Mouse (Mus musculus) midbrain, embryonic 16.5 days (tissue): ENCODE results near the gene Cic. TPM values are rescaled to one million over a fixed set of nuclear protein-coding genes. Genes with fewer than 3 reads are reported as not detected.
"Not testable (repeated sequence)": the region's sequence is repeated elsewhere in the genome, so short reads cannot be mapped to it uniquely, and the experiment has no call there.

Experiments used
- ATAC-seq: fragments of 200-750 bp; cut with Nextera tagmentation; 2 replicates; pipeline ENCODE4 v1.8.0; 2017; ENCODE audit warnings: moderate TSS enrichment
- H3K27ac ChIP-seq: fragments of 300-500 bp; sonication (generic); 2 replicates; pipeline ENCODE4 v1.5.1; 2014; ENCODE audit warnings: mild to moderate bottlenecking, low read length, mixed read lengths
- H3K27me3 ChIP-seq: fragments of 300-500 bp; sonication (generic); 2 replicates; pipeline ENCODE4 v1.6.1; 2014; ENCODE audit warnings: low read depth, low read length, mixed read lengths; ENCODE audit not compliant: control insufficient read depth, insufficient read depth
- H3K36me3 ChIP-seq: fragments of 300-500 bp; sonication (generic); 2 replicates; pipeline ENCODE4 v1.6.1; 2014; ENCODE audit warnings: mild to moderate bottlenecking, low read length, moderate library complexity, mixed read lengths; ENCODE audit not compliant: control insufficient read depth, insufficient read depth
- H3K4me1 ChIP-seq: fragments of 300-500 bp; sonication (generic); 2 replicates; pipeline ENCODE4 v1.6.1; 2014; ENCODE audit warnings: mild to moderate bottlenecking, low read length, mixed read lengths; ENCODE audit not compliant: control insufficient read depth, insufficient read depth
- H3K4me2 ChIP-seq: fragments of 300-500 bp; sonication (generic); 2 replicates; pipeline ENCODE4 v1.6.1; 2014; ENCODE audit warnings: mild to moderate bottlenecking, low read length, mixed read lengths
- H3K4me3 ChIP-seq: fragments of 300-500 bp; sonication (generic); 2 replicates; pipeline ENCODE4 v1.5.1; 2014; ENCODE audit warnings: low read depth, mild to moderate bottlenecking, low read length, moderate library complexity, mixed read lengths
- H3K9ac ChIP-seq: fragments of 300-500 bp; sonication (generic); 2 replicates; pipeline ENCODE4 v1.6.1; 2014; ENCODE audit warnings: low read depth, low read length, mixed read lengths
- H3K9me3 ChIP-seq: fragments of 300-500 bp; sonication (generic); replicated peaks from 2 replicates; pipeline ENCODE4 v1.6.1; 2014; ENCODE audit warnings: mild to moderate bottlenecking, low read length, mixed read lengths; ENCODE audit not compliant: control insufficient read depth, poor library complexity, severe bottlenecking
- WGBS: fragments of 180-500 bp; shearing (Covaris S2); extraction: QIAGEN DNeasy Blood & Tissue Kit; methylation state at CpG from one replicate; pipeline ENCODE4 v1.1.7; 2014; 5-methylcytosine and 5-hydroxymethylcytosine counted together
- polyA plus RNA-seq: library from polyadenylated mRNA; unstranded; fragments of >200 nt; fragmentation: Nextera tagmentation; extraction: Ambion mirVana; gene quantifications from 2 replicates; pipeline ENCODE4 v1.2.1, GENCODE M21; 2015

Gene Cic
- polyA plus RNA-seq, 1 experiment from 2014 or later: 33.8 TPM

DNA sequence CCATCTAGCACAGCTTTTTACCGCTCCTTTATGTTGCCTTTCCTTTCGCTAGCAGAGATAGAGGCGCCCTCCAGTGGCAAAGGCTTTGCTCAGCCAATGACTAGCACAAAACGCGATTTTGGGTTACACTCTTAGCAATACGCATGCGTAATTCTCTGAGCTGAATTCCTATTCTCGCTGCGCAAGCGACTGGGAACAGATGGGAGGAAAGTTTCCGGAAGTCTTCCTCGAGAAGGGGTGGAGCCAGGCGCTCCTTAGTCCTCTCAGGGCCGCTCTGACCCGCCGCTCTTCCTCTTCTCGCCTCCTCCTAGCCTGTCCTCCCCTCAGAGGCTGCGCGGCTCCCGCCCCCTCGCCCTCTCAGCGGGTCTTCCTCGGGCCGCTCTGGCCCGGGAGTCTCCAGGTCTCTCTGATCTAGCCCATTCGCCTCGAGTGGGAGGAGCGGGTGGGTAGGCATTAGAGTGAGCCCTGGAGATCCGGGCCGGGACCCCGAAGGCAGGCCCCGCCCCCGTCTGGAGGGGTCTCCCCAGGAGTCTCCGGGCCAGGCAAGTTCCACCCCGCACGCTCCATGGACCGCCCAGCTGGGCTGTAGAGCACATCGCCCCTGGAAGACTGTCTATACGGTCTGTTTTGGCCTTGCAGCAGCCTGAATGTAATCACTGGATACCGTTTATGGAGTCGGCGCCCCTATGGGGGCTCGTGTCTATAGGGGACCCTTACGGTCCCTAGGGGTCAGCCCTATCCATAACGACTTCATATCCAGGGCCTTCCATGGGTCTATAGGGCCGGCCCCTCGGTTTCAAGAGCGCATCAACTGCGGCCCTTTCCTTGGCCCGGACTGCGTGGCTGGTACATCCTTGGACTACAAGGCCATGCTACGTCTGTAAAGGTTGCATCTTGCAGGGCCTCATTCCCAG is 49.3 kb downstream of the Cic start, which contains the start of gene Megf8:
TSS of gene Megf8 (plus strand) at position 633 of the 914 bp plus-strand sequence.
- peak within 1 kb of the TSS; percentile 100 for H3K4me2 ChIP-seq
- peak within 1 kb of the TSS; percentile 90 for H3K27ac ChIP-seq
- peaks cover 26% of the 10 kb centered on the region for H3K27me3 ChIP-seq
- peak within 1 kb of the TSS; percentile 76 for H3K4me3 ChIP-seq
- H3K4me1 ChIP-seq: peaks cover 42% of the 10 kb centered on the region
- H3K36me3 ChIP-seq: peaks cover 6% of the 10 kb centered on the region; the same call in 1 of the 2 replicates
- WGBS: under 1% methylated on average over 52 of the region's 52 CpGs
- peak within 1 kb of the TSS; percentile 93 for H3K9ac ChIP-seq
- peak; percentile 99 for ATAC-seq
- no peaks in the 10 kb centered on the region for H3K9me3 ChIP-seq

DNA sequence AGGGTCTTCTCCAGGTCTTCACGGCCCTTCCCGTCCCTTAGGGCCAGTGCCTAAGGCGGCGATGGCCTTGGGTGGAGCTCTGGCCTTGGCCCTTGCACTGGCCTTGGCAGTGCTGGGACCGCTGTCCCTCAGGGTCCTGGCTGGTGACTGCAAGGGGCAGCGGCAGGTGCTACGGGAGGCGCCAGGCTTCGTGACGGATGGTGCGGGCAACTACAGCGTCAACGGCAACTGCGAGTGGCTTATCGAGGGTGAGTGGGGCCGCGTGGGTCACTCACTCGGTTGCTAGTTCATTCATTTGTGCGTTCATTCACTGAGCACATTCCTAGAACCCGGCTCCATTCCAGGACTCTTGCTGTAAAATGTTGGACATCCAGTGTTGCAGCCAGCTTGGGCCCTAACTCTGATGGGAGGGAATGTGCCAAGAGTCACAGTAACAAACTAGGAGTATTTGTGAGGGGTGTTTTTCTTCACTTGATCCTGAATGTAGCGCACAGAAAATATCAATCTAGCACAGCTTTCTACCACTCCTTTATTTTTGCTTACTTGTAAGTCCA is 50.0 kb downstream of the Cic start:
- Histone ChIP-seq H3K4me2 (peak overlapping the region; percentile 100), H3K36me3 (peaks cover 5% of the 10 kb centered on the region; the same call in 1 of the 2 replicates), H3K27ac (peak overlapping the region; percentile 90), H3K9me3 (no peaks in the 10 kb centered on the region), H3K4me3 (peak overlapping the region; percentile 76), H3K4me1 (peaks cover 47% of the 10 kb centered on the region), H3K27me3 (peaks cover 18% of the 10 kb centered on the region), H3K9ac (peak overlapping the region; percentile 93)
- no peak; the same call in 1 of the 2 replicates for ATAC-seq
- 10% methylated on average over 21 of the region's 21 CpGs for WGBS

DNA sequence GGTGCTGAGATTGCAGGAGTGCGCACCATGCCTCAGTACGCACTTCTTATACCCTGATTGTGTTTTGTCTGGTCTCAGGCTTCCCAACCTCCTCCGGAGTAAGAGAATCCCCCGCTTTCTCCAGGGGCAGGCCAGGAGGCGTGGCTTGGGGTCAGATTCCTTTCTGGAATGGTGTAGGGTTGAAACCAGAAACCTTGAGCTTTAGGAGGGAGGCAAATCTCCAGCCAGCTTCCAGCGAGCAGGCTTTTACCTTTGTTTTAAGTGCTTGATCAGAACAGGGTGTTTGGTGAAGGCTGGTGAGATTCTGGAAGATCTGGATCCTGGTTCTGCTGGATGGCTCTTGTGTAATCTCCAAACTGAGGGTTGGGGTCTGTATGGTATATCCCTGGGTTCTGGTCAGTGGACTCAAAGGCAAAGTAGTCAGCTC is 54.6 kb downstream of the Cic start:
- WGBS: 11% methylated on average over 6 of the region's 6 CpGs
- no peaks in the 10 kb centered on the region; the same call in 1 of the 2 replicates for H3K36me3 ChIP-seq

DNA sequence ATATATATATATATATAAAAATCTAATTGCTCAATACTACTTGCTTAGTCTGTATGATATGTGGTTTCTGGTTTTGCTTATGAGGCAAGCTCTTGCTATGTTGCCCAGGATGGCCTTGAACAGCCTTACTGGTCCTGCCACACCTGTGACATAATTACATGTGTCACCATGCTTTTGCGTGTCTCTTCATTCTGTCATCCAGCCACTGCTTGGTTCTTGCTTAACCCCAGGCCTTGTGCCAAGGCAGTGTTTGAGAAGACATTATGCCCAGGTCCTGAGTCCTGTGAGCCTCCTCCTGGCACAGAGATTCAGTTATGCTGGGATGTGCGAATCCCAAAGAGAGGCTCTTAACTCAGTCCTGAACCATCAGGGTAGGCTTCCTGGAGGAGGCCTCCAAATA is 55.7 kb downstream of the Cic start:
- ATAC-seq: no peak
- Histone ChIP-seq H3K27me3 (no peaks in the 10 kb centered on the region), H3K36me3 (no peaks in the 10 kb centered on the region; the same call in 1 of the 2 replicates), H3K9me3 (no peaks in the 10 kb centered on the region), H3K4me1 (peaks cover 23% of the 10 kb centered on the region), H3K27ac (no peak overlapping the region), H3K9ac (no peak overlapping the region), H3K4me2 (no peak overlapping the region), H3K4me3 (no peak overlapping the region)
- 92% methylated on average over 2 of the region's 2 CpGs for WGBS

More for the DNA sequence above, 54.6 kb downstream of the Cic start:
- no peak for ATAC-seq
- Histone ChIP-seq H3K4me3 (no peak overlapping the region), H3K4me1 (peaks cover 33% of the 10 kb centered on the region), H3K4me2 (peak overlapping the region; percentile 19), H3K27ac (peak overlapping the region; percentile 55; the same call in 1 of the 2 replicates), H3K9me3 (no peaks in the 10 kb centered on the region), H3K27me3 (no peaks in the 10 kb centered on the region), H3K9ac (0 out of 2 replicates have a peak overlapping the region, but pooled peaks have one; percentile 20)

DNA sequence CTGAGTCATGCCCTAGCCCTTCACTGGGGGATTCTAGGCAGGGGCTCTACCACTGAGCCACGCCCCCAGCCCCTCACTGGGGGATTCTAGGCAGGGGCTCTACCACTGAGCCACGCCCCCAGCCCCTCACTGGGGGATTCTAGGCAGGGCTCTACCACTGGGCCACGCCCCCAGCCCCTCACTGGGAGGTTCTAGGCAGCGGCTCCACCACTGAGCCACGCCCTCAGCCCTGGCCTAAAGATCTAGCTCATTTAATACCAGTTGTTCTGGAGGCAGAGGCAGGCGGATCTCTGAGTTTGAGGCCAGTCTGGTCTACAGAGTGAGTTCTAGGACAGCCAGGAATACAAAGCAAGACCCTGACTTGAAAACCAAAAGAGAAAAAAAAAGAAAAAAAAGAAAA is 57.9 kb downstream of the Cic start:
- ATAC-seq, H3K4me2 ChIP-seq, H3K9me3 ChIP-seq, H3K36me3 ChIP-seq, H3K27ac ChIP-seq, H3K27me3 ChIP-seq, H3K4me3 ChIP-seq, H3K9ac ChIP-seq: not testable (repeated sequence)
- H3K4me1 ChIP-seq: peaks cover 13% of the 10 kb centered on the region
- WGBS: 94% methylated on average over 5 of the region's 6 CpGs

DNA sequence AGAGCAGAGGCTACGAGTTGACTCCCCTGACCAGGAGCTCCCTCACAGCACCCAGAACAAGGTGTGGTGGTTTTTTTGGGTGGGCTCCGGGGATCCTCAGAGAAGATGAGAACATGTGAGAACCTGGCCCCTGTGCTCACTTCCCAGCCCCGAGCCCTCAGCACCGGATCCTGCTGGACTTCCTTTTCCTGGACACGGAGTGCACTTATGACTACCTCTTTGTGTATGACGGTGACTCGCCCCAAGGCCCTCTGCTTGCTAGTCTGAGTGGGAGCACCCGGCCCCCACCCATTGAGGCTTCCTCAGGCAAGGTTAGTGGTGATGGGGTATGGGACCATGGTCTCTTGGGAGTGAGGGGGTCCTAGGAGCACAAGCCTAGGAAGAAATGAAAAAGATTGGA is 58.7 kb downstream of the Cic start:
- no peak overlapping the region for H3K27ac ChIP-seq
- H3K27me3 ChIP-seq: no peaks in the 10 kb centered on the region
- H3K4me3 ChIP-seq: no peak overlapping the region
- H3K36me3 ChIP-seq: peaks cover 16% of the 10 kb centered on the region
- WGBS: 94% methylated on average over 8 of the region's 8 CpGs
- no peak for ATAC-seq
- no peak overlapping the region for H3K9ac ChIP-seq
- H3K4me1 ChIP-seq: peaks cover 10% of the 10 kb centered on the region
- H3K9me3 ChIP-seq: no peaks in the 10 kb centered on the region
- H3K4me2 ChIP-seq: no peak overlapping the region

DNA sequence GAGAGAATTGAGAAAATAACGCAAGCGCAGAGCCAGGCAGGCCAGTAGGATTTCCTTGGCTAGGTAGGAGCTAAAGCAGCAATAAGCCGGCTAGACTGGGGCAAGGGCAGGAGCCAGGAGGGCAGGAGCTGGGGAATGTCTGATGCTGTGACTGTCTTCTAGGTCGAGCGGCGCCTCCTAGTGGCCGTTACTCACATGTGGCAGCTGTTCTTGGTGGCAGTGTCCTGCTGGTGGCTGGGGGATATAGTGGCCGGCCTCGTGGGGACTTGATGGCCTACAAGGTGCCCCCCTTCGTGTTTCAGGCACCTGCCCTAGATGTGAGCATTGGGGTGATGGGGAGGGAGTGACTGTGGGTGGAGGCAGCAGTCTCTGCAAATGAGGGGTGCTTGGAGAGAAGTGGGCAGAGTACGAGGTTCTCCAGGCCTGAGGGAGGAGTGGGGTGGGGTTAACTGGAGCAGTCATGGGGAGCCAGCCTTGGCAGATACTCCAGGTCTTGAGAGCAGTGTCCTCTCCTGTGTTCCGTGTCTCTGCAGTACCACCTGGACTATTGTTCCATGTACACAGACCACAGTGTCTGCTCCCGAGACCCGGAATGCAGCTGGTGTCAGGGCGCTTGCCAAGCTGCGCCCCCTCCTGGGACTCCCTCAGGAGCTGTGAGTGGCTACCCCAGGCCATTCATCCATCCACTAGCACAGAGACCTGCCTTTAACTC is 66.2 kb downstream of the Cic start:
- peak; percentile 44; the same call in 1 of the 2 replicates for ATAC-seq
- no peak overlapping the region for H3K27ac ChIP-seq
- 35% methylated on average over 16 of the region's 16 CpGs for WGBS
- H3K27me3 ChIP-seq: no peaks in the 10 kb centered on the region
- no peaks in the 10 kb centered on the region for H3K4me1 ChIP-seq
- no peaks in the 10 kb centered on the region for H3K9me3 ChIP-seq
- H3K36me3 ChIP-seq: peaks cover 42% of the 10 kb centered on the region
- no peak overlapping the region for H3K4me2 ChIP-seq
- H3K9ac ChIP-seq: no peak overlapping the region
- no peak overlapping the region for H3K4me3 ChIP-seq

DNA sequence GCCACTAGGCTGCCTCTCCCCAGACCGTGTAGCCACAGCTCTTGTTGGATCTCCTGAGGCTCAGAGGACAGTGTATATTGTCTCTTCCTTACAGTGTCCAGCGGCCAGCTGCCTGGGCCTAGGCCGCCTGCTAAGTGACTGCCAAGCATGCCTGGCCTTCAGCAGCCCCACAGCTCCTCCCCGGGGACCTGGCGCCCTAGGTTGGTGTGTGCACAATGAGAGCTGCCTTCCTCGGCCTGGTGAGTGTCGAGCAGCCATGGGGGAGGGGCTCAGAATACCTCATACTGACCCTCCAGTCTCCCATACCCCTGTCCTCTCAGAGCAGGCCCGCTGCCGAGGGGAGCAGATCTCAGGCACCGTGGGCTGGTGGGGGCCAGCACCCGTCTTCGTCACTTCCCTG is 67.0 kb downstream of the Cic start:
- 85% methylated on average over 12 of the region's 12 CpGs for WGBS
- Histone ChIP-seq H3K9ac (no peak overlapping the region), H3K4me2 (no peak overlapping the region), H3K4me1 (no peaks in the 10 kb centered on the region), H3K4me3 (no peak overlapping the region), H3K9me3 (no peaks in the 10 kb centered on the region), H3K27me3 (no peaks in the 10 kb centered on the region), H3K27ac (no peak overlapping the region), H3K36me3 (peaks cover 39% of the 10 kb centered on the region)
- 0 out of 2 replicates have a peak, but pooled peaks have one; percentile 26 for ATAC-seq
